Mouse (Mus musculus) cerebellum, adult 2 months (tissue): ENCODE results near the gene Eid3.

ENCODE experiments used
- CTCF ChIP-seq: fragments of 200-500 bp; IDR thresholded peaks from 2 replicates; pipeline ENCODE4 v1.5.1; 2011; ENCODE audit warnings: low read depth, mild to moderate bottlenecking, control low read depth, low read length, moderate library complexity, borderline replicate concordance; ENCODE audit not compliant: insufficient read depth
- POLR2A ChIP-seq: fragments of 200-500 bp; IDR thresholded peaks from 2 replicates; pipeline ENCODE4 v1.6.1; 2011; ENCODE audit warnings: low read length, control low read depth, borderline replicate concordance; ENCODE audit not compliant: insufficient read depth

DNA sequence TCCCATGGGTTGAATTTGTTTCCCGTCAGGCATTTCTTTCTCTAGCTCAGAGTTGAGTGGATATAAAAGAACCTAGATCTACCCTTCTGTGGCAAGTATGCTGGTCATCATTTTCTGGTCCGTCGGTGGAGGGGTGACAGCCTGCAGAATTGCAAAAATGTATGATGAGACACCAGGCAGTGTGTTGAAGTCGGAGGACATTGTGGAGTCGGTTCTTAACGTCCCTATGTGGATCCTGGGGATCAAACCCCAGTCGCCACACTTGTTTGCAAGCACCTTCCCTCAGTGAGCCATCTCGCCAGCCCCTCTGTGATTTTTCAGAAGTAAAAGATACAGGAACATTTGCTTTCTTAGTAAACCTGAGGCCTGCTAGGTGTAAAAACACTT, 5.5 kb upstream of the Eid3 start:
- TF ChIP-seq CTCF (no peak), POLR2A (no peak)
